Mouse (Mus musculus): ENCODE results near the gene Begain.

GRCm38 (mm10) chr12:108995976-108996636 lies 71.9 kb downstream of the Begain start:
- TF ChIP-seq CTCF (IDR thresholded peaks at IDR 0.05; ENCODE audit: low read depth) (peak; percentile 30), EP300 (IDR thresholded peaks at IDR 0.05; ENCODE audit: low read depth) (no peak)

Data from liver, embryonic 14.5 days (tissue).